Mouse (Mus musculus) limb, embryonic 12.5 days (tissue): Measurements from ENCODE around the gene Gm5426. TPM values are rescaled to one million over a fixed set of nuclear protein-coding genes. Genes with fewer than 3 reads are reported as not detected.

Experiments used
- ATAC-seq: fragments of 200-750 bp; cut with Nextera tagmentation; 2 replicates; pipeline ENCODE4 v1.8.0; 2017; ENCODE audit warnings: low read depth, moderate TSS enrichment; ENCODE audit not compliant: insufficient number of reproducible peaks, insufficient read depth, low FRiP score, low TSS enrichment
- H3K27ac ChIP-seq: fragments of 300-500 bp; sonication (generic); 2 replicates; pipeline ENCODE4 v1.5.1; 2016; ENCODE audit warnings: mild to moderate bottlenecking, moderate library complexity
- H3K27me3 ChIP-seq: fragments of 300-500 bp; sonication (generic); 2 replicates; pipeline ENCODE4 v1.6.1; 2016; ENCODE audit warnings: mild to moderate bottlenecking, moderate library complexity
- H3K36me3 ChIP-seq: fragments of 300-500 bp; sonication (generic); 2 replicates; pipeline ENCODE4 v1.6.1; 2016; ENCODE audit warnings: mild to moderate bottlenecking, moderate library complexity
- H3K4me1 ChIP-seq: fragments of 300-500 bp; sonication (generic); replicated peaks from 2 replicates; pipeline ENCODE4 v1.6.1; 2016
- H3K4me2 ChIP-seq: fragments of 300-500 bp; sonication (generic); 2 replicates; pipeline ENCODE4 v1.6.1; 2016; ENCODE audit warnings: mild to moderate bottlenecking, moderate library complexity
- H3K4me3 ChIP-seq: fragments of 300-500 bp; sonication (generic); replicated peaks from 2 replicates; pipeline ENCODE4 v1.5.1; 2016; ENCODE audit warnings: mild to moderate bottlenecking
- H3K9ac ChIP-seq: fragments of 300-500 bp; sonication (generic); replicated peaks from 2 replicates; pipeline ENCODE4 v1.6.1; 2016; ENCODE audit warnings: mild to moderate bottlenecking, moderate library complexity
- H3K9me3 ChIP-seq: fragments of 300-500 bp; sonication (generic); 2 replicates; pipeline ENCODE4 v1.6.1; 2016; ENCODE audit warnings: mild to moderate bottlenecking, moderate library complexity
- WGBS: fragments of 180-500 bp; shearing (Covaris S2); methylation state at CpG from one replicate; pipeline ENCODE4 v1.1.7; 2016; 5-methylcytosine and 5-hydroxymethylcytosine counted together
- polyA plus RNA-seq: library from polyadenylated mRNA; unstranded; fragments of >200 nt; fragmentation: Nextera tagmentation; extraction: Ambion mirVana; gene quantifications from 2 replicates; pipeline ENCODE4 v1.2.1, GENCODE M21; 2016

Gm5426 gene
- polyA plus RNA-seq, 1 experiment from 2014 or later = not detected

DNA sequence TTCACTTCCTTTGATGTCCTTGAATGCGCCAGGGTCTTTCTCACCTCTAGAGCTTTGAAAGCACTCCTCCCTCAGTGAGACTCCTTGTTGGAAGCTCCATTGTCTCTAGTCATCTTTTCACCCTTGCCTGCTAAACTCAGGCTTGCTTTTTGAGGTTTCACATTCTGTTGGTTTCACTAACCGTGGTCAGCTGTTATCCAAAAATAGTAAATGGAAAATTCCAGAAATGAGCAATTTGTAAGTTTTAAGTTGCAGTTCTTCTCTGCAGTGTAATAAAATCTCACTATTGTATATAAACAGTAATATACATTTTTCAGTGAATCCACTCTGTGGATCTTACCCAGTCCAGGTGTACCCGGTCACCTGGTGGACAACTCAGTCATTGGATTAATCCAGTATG is 21.1 kb upstream of the Gm5426 start:
- no peaks in the 10 kb centered on the region for H3K4me1 ChIP-seq
- H3K4me2 ChIP-seq = no peak overlapping the region
- H3K9ac ChIP-seq = no peak overlapping the region
- H3K27ac ChIP-seq = no peak overlapping the region
- no peaks in the 10 kb centered on the region for H3K27me3 ChIP-seq
- H3K36me3 ChIP-seq = no peaks in the 10 kb centered on the region
- H3K9me3 ChIP-seq = 0 out of 2 replicates have a peak, but pooled peaks cover 5% of the 10 kb centered on the region
- ATAC-seq = no peak
- H3K4me3 ChIP-seq = no peak overlapping the region
- 76% methylated on average over 3 of the region's 3 CpGs for WGBS

DNA sequence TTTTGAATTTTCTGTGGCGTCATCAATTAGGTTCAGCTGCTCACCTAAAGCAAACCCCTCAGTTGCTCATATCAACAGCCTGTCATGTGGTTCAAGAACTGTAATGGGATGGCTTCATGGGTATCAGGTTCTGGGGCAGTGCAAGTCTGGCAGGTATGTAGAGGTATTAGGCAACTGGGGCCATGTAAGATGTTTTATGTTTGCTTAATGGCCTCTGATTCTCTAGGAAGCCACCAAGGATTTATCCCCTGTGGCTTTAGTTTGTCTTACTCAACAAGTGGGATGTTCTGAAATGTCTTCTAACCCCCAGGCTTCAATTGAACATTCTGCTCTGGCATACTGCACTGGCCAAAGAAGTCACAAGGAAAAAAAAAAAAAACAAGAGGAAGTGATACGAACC is 15.6 kb upstream of the Gm5426 start:
- Histone ChIP-seq H3K4me1 (0 out of 2 replicates have a peak, but pooled peaks cover 5% of the 10 kb centered on the region), H3K36me3 (no peaks in the 10 kb centered on the region), H3K4me2 (no peak overlapping the region), H3K9me3 (no peaks in the 10 kb centered on the region), H3K27ac (no peak overlapping the region), H3K27me3 (no peaks in the 10 kb centered on the region), H3K4me3 (no peak overlapping the region), H3K9ac (no peak overlapping the region)
- ATAC-seq = no peak
- WGBS = 94% methylated on average over 2 of the region's 2 CpGs

DNA sequence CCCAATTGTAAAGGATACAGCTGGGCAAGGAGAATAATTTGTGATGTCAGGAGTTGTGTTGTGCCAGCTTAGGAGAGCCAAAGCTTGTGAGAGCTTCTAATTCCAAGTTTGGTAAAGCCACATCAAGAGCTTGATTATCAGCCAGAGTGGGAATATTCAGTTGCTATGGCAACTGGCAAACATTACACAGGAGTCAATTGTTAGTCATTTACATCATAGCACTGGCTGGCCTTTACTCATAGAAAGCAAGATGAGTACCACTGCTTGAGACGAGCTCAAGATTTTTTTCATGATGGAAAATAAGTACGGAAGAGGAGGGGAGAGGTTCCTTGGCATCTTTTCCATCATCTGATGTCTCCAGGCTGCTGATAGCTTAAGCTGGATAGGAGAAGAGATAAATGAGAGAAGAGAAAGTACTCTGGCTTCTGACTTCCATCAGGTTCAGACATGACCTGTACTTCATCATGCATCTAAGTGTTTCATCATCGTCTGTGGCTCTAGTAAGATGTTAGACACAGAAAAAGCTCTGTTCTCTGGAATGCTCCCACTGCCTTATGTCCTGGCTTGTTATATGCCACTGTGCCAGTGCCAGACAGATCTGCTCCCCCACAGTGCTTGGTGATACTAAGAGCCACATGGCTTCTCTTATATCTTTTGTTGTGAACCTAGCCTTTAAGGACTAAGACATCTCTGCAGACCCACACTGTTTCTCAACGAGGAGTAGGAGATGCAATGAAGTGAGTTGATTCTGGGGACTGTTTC is 15.0 kb upstream of the Gm5426 start:
- H3K4me3 ChIP-seq = no peak overlapping the region
- no peak overlapping the region for H3K27ac ChIP-seq
- H3K36me3 ChIP-seq = no peaks in the 10 kb centered on the region
- H3K4me1 ChIP-seq = 0 out of 2 replicates have a peak, but pooled peaks cover 5% of the 10 kb centered on the region
- 79% methylated on average over 4 of the region's 4 CpGs for WGBS
- no peaks in the 10 kb centered on the region for H3K9me3 ChIP-seq
- H3K27me3 ChIP-seq = no peaks in the 10 kb centered on the region
- no peak overlapping the region for H3K9ac ChIP-seq
- ATAC-seq = no peak
- H3K4me2 ChIP-seq = no peak overlapping the region

DNA sequence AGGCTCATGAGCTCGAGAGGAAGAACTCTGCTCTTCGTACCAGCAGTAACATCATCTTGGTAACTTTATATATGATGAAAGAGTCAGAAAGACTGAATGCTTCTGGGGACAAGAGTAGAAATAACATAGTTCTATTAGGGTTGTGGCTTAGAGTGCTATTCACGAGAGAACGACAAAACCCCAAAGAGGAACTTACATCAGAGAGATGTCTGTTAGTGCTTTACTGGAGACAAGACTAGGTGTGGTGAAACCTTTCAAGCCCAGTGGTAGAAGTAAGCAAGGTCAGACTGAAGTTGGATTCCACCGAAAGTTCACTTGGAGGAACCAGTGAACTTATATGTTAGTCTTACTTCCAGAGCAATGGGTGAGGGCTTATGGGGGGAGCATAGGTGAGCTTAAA is 12.5 kb upstream of the Gm5426 start:
- ATAC-seq = no peak
- H3K4me3 ChIP-seq = no peak overlapping the region
- H3K4me1 ChIP-seq = 0 out of 2 replicates have a peak, but pooled peaks cover 5% of the 10 kb centered on the region
- WGBS = 93% methylated on average over 5 of the region's 5 CpGs
- no peak overlapping the region for H3K9ac ChIP-seq
- no peaks in the 10 kb centered on the region for H3K36me3 ChIP-seq
- H3K4me2 ChIP-seq = no peak overlapping the region
- no peaks in the 10 kb centered on the region for H3K9me3 ChIP-seq
- H3K27ac ChIP-seq = no peak overlapping the region
- no peaks in the 10 kb centered on the region for H3K27me3 ChIP-seq

DNA sequence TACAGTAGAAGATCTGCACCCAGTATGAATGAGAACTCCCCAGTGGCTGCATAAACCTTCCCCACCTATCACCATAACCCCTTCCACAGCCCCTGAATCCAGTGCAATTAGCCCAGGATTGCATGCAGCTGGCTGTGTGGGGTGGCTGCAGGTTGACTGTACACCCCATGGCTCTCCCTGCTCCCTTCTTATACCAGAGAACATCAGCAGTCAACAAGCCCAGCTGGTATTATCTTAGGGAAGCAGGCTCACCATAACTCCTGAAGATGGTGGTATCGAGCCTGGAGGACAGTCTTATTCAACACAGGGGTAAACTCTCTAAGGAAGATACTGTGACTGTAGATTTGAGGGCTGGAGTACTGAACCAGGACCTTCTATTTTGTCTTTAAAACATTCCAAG is 12.1 kb upstream of the Gm5426 start:
- Histone ChIP-seq H3K9me3 (no peaks in the 10 kb centered on the region), H3K4me1 (0 out of 2 replicates have a peak, but pooled peaks cover 5% of the 10 kb centered on the region), H3K27me3 (no peaks in the 10 kb centered on the region), H3K4me3 (no peak overlapping the region), H3K27ac (no peak overlapping the region), H3K36me3 (no peaks in the 10 kb centered on the region), H3K9ac (no peak overlapping the region), H3K4me2 (no peak overlapping the region)
- no peak for ATAC-seq
- 85% methylated on average over 1 of the region's 1 CpGs for WGBS

DNA sequence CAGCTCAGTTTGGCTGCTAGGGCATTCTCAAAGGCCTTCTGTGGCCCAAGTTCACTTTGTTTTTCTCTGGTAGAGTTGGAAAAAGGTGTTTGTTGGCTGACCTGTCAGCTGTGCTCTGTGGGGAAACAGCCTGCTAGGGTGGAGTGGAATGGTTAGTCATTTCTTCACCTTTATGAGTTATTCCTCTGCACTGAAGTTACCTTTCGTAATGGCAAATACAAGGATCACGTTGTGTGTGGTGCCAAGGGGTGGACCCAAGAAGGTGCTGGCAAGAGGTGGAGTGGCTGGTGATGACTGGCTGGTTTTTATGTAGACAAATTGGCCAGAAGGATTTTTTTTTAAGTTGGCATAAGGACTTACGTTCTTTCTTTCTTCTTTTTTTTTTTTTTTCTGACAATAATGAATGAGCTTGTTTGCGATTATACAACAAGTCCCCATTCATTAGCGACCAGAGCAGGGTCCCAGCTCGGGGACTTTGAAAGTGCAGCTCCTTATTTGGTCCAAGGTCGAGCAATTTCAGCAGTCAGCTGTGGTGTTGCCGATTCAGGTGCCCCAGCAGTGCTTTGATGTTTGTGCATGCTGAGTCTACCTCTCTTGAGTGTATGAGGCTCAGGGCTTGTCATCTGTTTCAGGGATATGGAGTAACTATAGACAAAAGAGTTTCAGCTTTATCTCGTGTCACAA is 10.5 kb upstream of the Gm5426 start:
- Histone ChIP-seq H3K9me3 (no peaks in the 10 kb centered on the region), H3K4me1 (0 out of 2 replicates have a peak, but pooled peaks cover 5% of the 10 kb centered on the region), H3K9ac (no peak overlapping the region), H3K4me3 (no peak overlapping the region), H3K4me2 (no peak overlapping the region), H3K27ac (peak overlapping the region; percentile 26; the same call in 1 of the 2 replicates), H3K27me3 (no peaks in the 10 kb centered on the region), H3K36me3 (no peaks in the 10 kb centered on the region)
- peak; percentile 37; the same call in 1 of the 2 replicates for ATAC-seq
- 54% methylated on average over 9 of the region's 9 CpGs for WGBS

DNA sequence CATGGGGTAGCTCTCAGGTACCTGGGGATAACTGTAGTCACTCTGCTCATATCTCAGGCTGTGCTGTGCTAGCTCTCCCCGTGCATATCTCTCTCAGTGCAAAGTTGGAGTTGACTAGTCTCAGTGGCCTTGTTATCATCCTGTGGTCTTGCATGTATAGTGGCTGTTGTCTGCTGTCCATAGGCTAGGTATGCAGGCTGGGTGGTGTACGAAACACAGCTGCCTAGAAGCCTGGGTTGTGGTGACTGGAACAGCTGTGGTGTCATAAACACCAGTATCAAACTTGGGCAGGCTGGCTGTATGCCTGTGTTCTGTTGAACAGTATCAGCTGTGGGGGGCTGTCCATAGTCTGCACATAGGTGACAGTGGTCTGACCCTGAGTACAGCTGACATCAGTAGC is 7.2 kb upstream of the Gm5426 start:
- no peak for ATAC-seq
- Histone ChIP-seq H3K4me2 (no peak overlapping the region), H3K4me3 (no peak overlapping the region), H3K4me1 (peaks cover 8% of the 10 kb centered on the region; the same call in 1 of the 2 replicates), H3K27me3 (no peaks in the 10 kb centered on the region), H3K9me3 (no peaks in the 10 kb centered on the region), H3K9ac (no peak overlapping the region), H3K27ac (no peak overlapping the region), H3K36me3 (no peaks in the 10 kb centered on the region)
- WGBS = 75% methylated on average over 2 of the region's 2 CpGs

DNA sequence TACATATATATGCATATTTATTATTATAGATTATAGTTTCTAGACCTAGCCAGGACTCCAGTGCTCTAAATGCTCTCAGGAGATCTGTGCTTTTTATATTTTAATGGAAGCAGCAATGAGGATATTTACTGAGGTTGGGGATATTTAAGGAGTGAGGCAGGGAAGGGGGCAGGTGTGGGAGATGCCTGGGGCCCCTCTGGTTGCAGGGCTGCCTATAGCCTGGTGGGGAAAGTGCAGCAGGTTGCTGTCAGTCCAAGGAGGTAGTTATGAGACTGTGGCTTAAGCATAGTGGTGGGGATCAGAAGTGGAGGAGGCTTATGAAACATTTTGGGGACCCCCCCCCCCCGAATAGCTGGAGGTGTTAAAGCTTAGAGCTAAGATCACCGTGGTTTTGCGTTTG is 6.0 kb upstream of the Gm5426 start:
- WGBS = 81% methylated on average over 3 of the region's 3 CpGs
- no peak overlapping the region for H3K27ac ChIP-seq
- peaks cover 8% of the 10 kb centered on the region; the same call in 1 of the 2 replicates for H3K4me1 ChIP-seq
- H3K4me2 ChIP-seq = no peak overlapping the region
- H3K27me3 ChIP-seq = no peaks in the 10 kb centered on the region
- no peak for ATAC-seq
- H3K9ac ChIP-seq = no peak overlapping the region
- no peak overlapping the region for H3K4me3 ChIP-seq
- H3K36me3 ChIP-seq = no peaks in the 10 kb centered on the region
- H3K9me3 ChIP-seq = no peaks in the 10 kb centered on the region

DNA sequence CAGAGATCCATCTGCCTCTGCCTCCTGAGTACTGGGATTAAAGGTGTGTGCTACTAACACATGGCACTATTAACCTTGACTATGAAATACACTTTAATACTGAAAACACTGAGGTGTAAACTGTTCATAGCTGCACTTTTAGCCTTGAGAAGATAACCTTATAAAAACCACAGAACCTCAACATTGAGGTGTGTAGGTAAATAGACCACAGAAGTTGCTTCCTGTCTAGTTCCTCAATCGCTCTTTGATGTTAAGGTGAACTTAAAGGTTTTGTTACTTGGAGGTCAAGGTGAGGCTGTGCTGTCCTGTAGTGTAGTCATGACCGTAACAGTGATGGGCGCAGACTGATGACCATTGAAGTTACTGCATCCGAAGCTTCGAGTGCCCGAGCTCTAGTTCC is 5.3 kb upstream of the Gm5426 start:
- no peaks in the 10 kb centered on the region for H3K27me3 ChIP-seq
- ATAC-seq = no peak
- H3K4me1 ChIP-seq = peaks cover 3% of the 10 kb centered on the region; the same call in 1 of the 2 replicates
- H3K36me3 ChIP-seq = no peaks in the 10 kb centered on the region
- WGBS = 90% methylated on average over 6 of the region's 6 CpGs
- no peak overlapping the region for H3K27ac ChIP-seq
- H3K9me3 ChIP-seq = no peaks in the 10 kb centered on the region
- no peak overlapping the region for H3K4me2 ChIP-seq
- H3K4me3 ChIP-seq = no peak overlapping the region
- H3K9ac ChIP-seq = no peak overlapping the region

DNA sequence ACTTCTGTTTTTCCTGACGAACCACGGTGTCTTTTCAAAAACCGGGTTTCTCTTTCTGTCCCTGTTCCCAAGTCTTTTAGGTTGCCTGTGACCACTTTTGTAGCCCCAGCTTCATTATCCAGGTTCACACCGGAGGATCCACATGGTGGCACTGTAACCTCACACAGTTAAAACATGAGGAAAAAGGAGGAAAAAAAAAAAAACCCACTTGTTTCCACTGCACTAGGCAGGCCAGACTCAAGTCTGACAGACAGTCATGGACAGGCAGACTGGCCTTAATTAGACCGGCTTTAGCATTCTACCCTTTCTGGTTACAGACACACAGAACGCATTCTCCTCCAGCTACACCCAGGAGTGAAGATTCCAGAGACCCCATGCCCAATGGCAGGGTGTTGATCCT is 4.2 kb upstream of the Gm5426 start:
- peak; percentile 58; the same call in 1 of the 2 replicates for ATAC-seq
- Histone ChIP-seq H3K4me3 (no peak overlapping the region), H3K27me3 (no peaks in the 10 kb centered on the region), H3K27ac (no peak overlapping the region), H3K9ac (no peak overlapping the region), H3K4me2 (no peak overlapping the region), H3K9me3 (no peaks in the 10 kb centered on the region), H3K36me3 (no peaks in the 10 kb centered on the region), H3K4me1 (peaks cover 3% of the 10 kb centered on the region; the same call in 1 of the 2 replicates)
- 36% methylated on average over 6 of the region's 6 CpGs for WGBS

DNA sequence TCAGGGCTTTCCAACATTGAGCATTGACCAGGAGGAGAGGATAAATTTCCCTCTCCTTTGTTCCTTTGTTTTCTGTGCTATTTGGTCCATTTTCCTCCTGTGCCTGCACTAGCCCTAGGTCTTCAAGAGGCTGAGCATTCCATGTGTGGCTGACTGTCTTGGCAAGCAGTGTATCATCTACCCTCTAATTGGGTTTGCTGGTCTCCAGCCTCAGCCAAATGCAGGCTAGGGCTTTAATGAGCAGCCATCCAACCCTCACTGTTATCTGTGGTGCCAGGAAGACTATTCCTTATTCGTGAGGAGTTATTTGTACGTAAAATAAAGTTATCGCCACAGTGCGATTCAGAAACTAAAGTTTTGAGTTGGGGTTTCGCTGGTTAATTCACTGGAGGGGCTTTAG is 2.2 kb downstream of the Gm5426 start:
- Histone ChIP-seq H3K4me3 (no peak overlapping the region), H3K4me1 (no peaks in the 10 kb centered on the region), H3K36me3 (no peaks in the 10 kb centered on the region), H3K27ac (no peak overlapping the region), H3K9me3 (no peaks in the 10 kb centered on the region), H3K27me3 (no peaks in the 10 kb centered on the region), H3K4me2 (no peak overlapping the region), H3K9ac (no peak overlapping the region)
- WGBS = 92% methylated on average over 5 of the region's 5 CpGs
- ATAC-seq = no peak
